In the genomic region with DNA sequence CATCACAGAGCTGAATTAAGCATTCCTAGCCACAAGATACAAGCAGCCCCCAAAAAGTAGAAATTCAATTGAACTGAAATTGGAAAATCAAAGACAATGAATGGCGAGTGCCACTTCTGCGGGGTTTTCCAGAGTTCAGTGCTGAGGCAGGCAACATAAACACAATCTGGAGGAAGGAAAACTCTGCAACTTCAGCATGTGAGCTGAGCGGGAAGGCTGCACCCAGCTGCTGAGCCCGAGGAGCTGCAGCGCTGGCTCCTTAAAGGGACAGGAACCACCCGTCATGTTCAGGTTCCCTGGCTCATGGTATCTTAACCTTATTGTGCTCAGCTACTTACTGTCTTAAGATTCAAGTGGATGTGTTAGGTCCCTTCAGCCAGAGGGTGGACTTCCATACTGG, we compare ENCODE assay signal across 18 mouse cellular contexts.
DNase-seq lines count a peak whose midpoint lies in the region; ATAC-seq lines count a peak whose summit lies in the region.
"Had no signal": no experiment of that assay in that cellular context is flagged by ENCODE, and none has a peak within 500 bp of the region (broad histone marks: within the 10 kb centered on the region; RNA-seq: fewer than 3 reads in every experiment).

No protein-coding gene starts in this region.

- H3K4me2 ChIP-seq in forebrain, embryonic 14.5 days (ENCODE audit: low read length): no peak overlapping the region
- no peak overlapping the region for H3K4me2 ChIP-seq in forebrain, embryonic 15.5 days (replicated peaks)
- H3K4me2 ChIP-seq in kidney, embryonic 14.5 days (replicated peaks; ENCODE audit: low read depth, low read length): no peak overlapping the region
- no peak overlapping the region for H3K4me2 ChIP-seq in neural tube, embryonic 15.5 days
- H3K4me2 ChIP-seq in stomach, embryonic 15.5 days: 0 out of 2 replicates have a peak overlapping the region, but pooled peaks have one; percentile 23
- H3K4me2 ChIP-seq: embryonic facial prominence, embryonic 13.5 days; forebrain, embryonic 13.5 days had no signal

- WGBS in forebrain, embryonic 14.5 days: 27% methylated on average over 6 of the region's 6 CpGs
- WGBS in forebrain, embryonic 15.5 days: 26% methylated on average over 6 of the region's 6 CpGs
- WGBS in kidney, embryonic 14.5 days: 23% methylated on average over 6 of the region's 6 CpGs
- WGBS in neural tube, embryonic 15.5 days: 33% methylated on average over 6 of the region's 6 CpGs
- 15% methylated on average over 6 of the region's 6 CpGs for WGBS in stomach, embryonic 15.5 days

- H3K9ac ChIP-seq in forebrain, embryonic 14.5 days (ENCODE audit: low read length): no peak overlapping the region
- H3K9ac ChIP-seq in forebrain, embryonic 15.5 days (replicated peaks): no peak overlapping the region
- H3K9ac ChIP-seq in kidney, embryonic 14.5 days (ENCODE audit: low read depth, low read length): no peak overlapping the region
- no peak overlapping the region for H3K9ac ChIP-seq in neural tube, embryonic 15.5 days (replicated peaks)
- H3K9ac ChIP-seq in stomach, embryonic 15.5 days: no peak overlapping the region
- H3K9ac ChIP-seq: embryonic facial prominence, embryonic 13.5 days; forebrain, embryonic 13.5 days had no signal

- no peaks in the 10 kb centered on the region for H3K27me3 ChIP-seq in forebrain, embryonic 14.5 days (replicated peaks; ENCODE audit: control insufficient read depth, insufficient read depth, low read length)
- H3K27me3 ChIP-seq in forebrain, embryonic 15.5 days: no peaks in the 10 kb centered on the region
- no peaks in the 10 kb centered on the region for H3K27me3 ChIP-seq in kidney, embryonic 14.5 days (ENCODE audit: control insufficient read depth, insufficient read depth, low read length)
- no peaks in the 10 kb centered on the region for H3K27me3 ChIP-seq in neural tube, embryonic 15.5 days (replicated peaks)
- H3K27me3 ChIP-seq in stomach, embryonic 15.5 days (replicated peaks): no peaks in the 10 kb centered on the region
- H3K27me3 ChIP-seq: CH12.LX; embryonic facial prominence, embryonic 13.5 days; forebrain, embryonic 13.5 days had no signal

- H3K27ac ChIP-seq in forebrain, embryonic 14.5 days (ENCODE audit: low read depth, low read length): no peak overlapping the region
- H3K27ac ChIP-seq in forebrain, embryonic 15.5 days (replicated peaks): no peak overlapping the region
- H3K27ac ChIP-seq in kidney, embryonic 14.5 days (ENCODE audit: low read depth, low read length): no peak overlapping the region
- 0 out of 2 replicates have a peak overlapping the region, but pooled peaks have one; percentile 13 for H3K27ac ChIP-seq in neural tube, embryonic 15.5 days (replicated peaks)
- H3K27ac ChIP-seq in stomach, embryonic 15.5 days: peak overlapping the region; percentile 48; the same call in 1 of the 2 replicates
- H3K27ac ChIP-seq: embryonic facial prominence, embryonic 13.5 days; forebrain, embryonic 13.5 days; hindbrain, embryonic 10.5 days; macrophage had no signal

- no peak for ATAC-seq in forebrain, embryonic 14.5 days
- ATAC-seq in forebrain, embryonic 15.5 days (replicated peaks): no peak
- no peak for ATAC-seq in kidney, embryonic 14.5 days (ENCODE audit: low FRiP score, low TSS enrichment)
- ATAC-seq in neural tube, embryonic 15.5 days (ENCODE audit: low FRiP score): no peak
- no peak for ATAC-seq in stomach, embryonic 15.5 days (ENCODE audit: insufficient read depth, low FRiP score, low read depth)
- ATAC-seq: activated CD4-positive, CD25-positive, alpha-beta regulatory T cell, adult 4 months; forebrain, embryonic 13.5 days had no signal

- no peaks in the 10 kb centered on the region for H3K9me3 ChIP-seq in forebrain, embryonic 14.5 days (replicated peaks; ENCODE audit: control insufficient read depth, low read length)
- no peaks in the 10 kb centered on the region for H3K9me3 ChIP-seq in forebrain, embryonic 15.5 days
- no peaks in the 10 kb centered on the region for H3K9me3 ChIP-seq in kidney, embryonic 14.5 days (ENCODE audit: control insufficient read depth, low read length)
- no peaks in the 10 kb centered on the region for H3K9me3 ChIP-seq in neural tube, embryonic 15.5 days (replicated peaks)
- H3K9me3 ChIP-seq in stomach, embryonic 15.5 days: no peaks in the 10 kb centered on the region
- H3K9me3 ChIP-seq: embryonic facial prominence, embryonic 13.5 days; forebrain, embryonic 13.5 days; hindbrain, embryonic 10.5 days had no signal

- H3K36me3 ChIP-seq in forebrain, embryonic 14.5 days (ENCODE audit: control insufficient read depth, insufficient read depth, low read length): no peaks in the 10 kb centered on the region
- H3K36me3 ChIP-seq in forebrain, embryonic 15.5 days: no peaks in the 10 kb centered on the region
- no peaks in the 10 kb centered on the region for H3K36me3 ChIP-seq in kidney, embryonic 14.5 days (ENCODE audit: control insufficient read depth, insufficient read depth, low read length)
- H3K36me3 ChIP-seq in neural tube, embryonic 15.5 days: no peaks in the 10 kb centered on the region
- no peaks in the 10 kb centered on the region for H3K36me3 ChIP-seq in stomach, embryonic 15.5 days
- H3K36me3 ChIP-seq: embryonic facial prominence, embryonic 13.5 days; hindbrain, embryonic 10.5 days had no signal

- no peak overlapping the region for H3K4me3 ChIP-seq in forebrain, embryonic 14.5 days (ENCODE audit: low read depth, low read length)
- no peak overlapping the region for H3K4me3 ChIP-seq in forebrain, embryonic 15.5 days
- no peak overlapping the region for H3K4me3 ChIP-seq in kidney, embryonic 14.5 days (ENCODE audit: low read length)
- H3K4me3 ChIP-seq in neural tube, embryonic 15.5 days (replicated peaks): no peak overlapping the region
- H3K4me3 ChIP-seq in stomach, embryonic 15.5 days (replicated peaks): no peak overlapping the region
- H3K4me3 ChIP-seq: embryonic facial prominence, embryonic 13.5 days; forebrain, embryonic 13.5 days; hindbrain, embryonic 10.5 days had no signal

- H3K4me1 ChIP-seq in forebrain, embryonic 14.5 days (ENCODE audit: control insufficient read depth, insufficient read depth, low read length): 0 out of 2 replicates have a peak, but pooled peaks cover 2% of the 10 kb centered on the region
- peaks cover 7% of the 10 kb centered on the region; the same call in 1 of the 2 replicates for H3K4me1 ChIP-seq in forebrain, embryonic 15.5 days
- no peaks in the 10 kb centered on the region for H3K4me1 ChIP-seq in kidney, embryonic 14.5 days (ENCODE audit: control insufficient read depth, insufficient read depth, low read length)
- peaks cover 8% of the 10 kb centered on the region; the same call in 1 of the 2 replicates for H3K4me1 ChIP-seq in neural tube, embryonic 15.5 days
- H3K4me1 ChIP-seq in stomach, embryonic 15.5 days: 0 out of 2 replicates have a peak, but pooled peaks cover 3% of the 10 kb centered on the region

- peak; percentile 21 for DNase-seq in forebrain, embryonic 14.5 days (ENCODE audit: low spot score)
- DNase-seq in kidney, postnatal 14 days: peak; percentile 1
- DNase-seq in neural tube, embryonic 10.5 days (ENCODE audit: extremely low spot score, low spot score): no peak
- DNase-seq in cerebellum, postnatal 10 days: no peak
- DNase-seq: cerebellum, adult 8-10 months; kidney, adult 2 months; liver; right cerebral cortex, postnatal 25 days had no signal

Comparison
In these comparisons a context has a peak if more than half of its experiments do, and no peak if none do; other contexts are left out.
1. DNase-seq: peak in forebrain, embryonic 14.5 days (single experiment) and kidney, postnatal 14 days (single experiment); none in neural tube, embryonic 10.5 days (single experiment) and cerebellum, postnatal 10 days (0 of 2).
2. H3K27ac ChIP-seq: peak in neural tube, embryonic 15.5 days (single experiment) and stomach, embryonic 15.5 days (single experiment); none in forebrain, embryonic 14.5 days (single experiment), forebrain, embryonic 15.5 days (single experiment) and kidney, embryonic 14.5 days (single experiment).